ENCODE assay signal across 9 mouse cellular contexts in genomic region chr12:104440087-104440760, GRCm38 (mm10). TPM values are rescaled to one million over a fixed set of nuclear protein-coding genes. Genes with fewer than 3 reads are reported as not detected.
DNase-seq lines count a peak whose midpoint lies in the region; ATAC-seq lines count a peak whose summit lies in the region.
"Had no signal": no experiment of that assay in that cellular context is flagged by ENCODE, and none has a peak within 500 bp of the region (broad histone marks: within the 10 kb centered on the region; RNA-seq: fewer than 3 reads in every experiment).

No protein-coding gene starts in this region.

- DNase-seq in R1 (ENCODE audit: low read depth, low spot score), result peak; percentile 83
- DNase-seq in cerebellum, adult 9-11 months, result peak; percentile 75
- DNase-seq in frontal cortex, postnatal 10 days (ENCODE audit: low spot score in 2 of 2), result peak; percentile 67 to 86
- peak; percentile 95 for DNase-seq in hindbrain, embryonic 11.5 days (ENCODE audit: low spot score)
- peak; percentile 84 for DNase-seq in layer of hippocampus, adult 9-10 months (ENCODE audit: low spot score)
- peak; percentile 86 for DNase-seq in lung, postnatal 14 days
- DNase-seq in right cerebral cortex, adult 2 months (ENCODE audit: low spot score in 2 of 2), result peak; percentile 93 to 95
- peak; percentile 80 for DNase-seq in urinary bladder, postnatal 25 days (ENCODE audit: low spot score)

- H3K4me3 ChIP-seq in hindbrain, embryonic 11.5 days (ENCODE audit: low read depth, low read length), result no peak overlapping the region

- no peaks in the 10 kb centered on the region for H3K36me3 ChIP-seq in hindbrain, embryonic 11.5 days (ENCODE audit: control insufficient read depth, insufficient read depth, low read length)

- H3K4me2 ChIP-seq in hindbrain, embryonic 11.5 days (replicated peaks; ENCODE audit: low read depth, low read length), result no peak overlapping the region

- WGBS in hindbrain, embryonic 11.5 days, result 11% methylated on average over 22 of the region's 22 CpGs

- H3K9ac ChIP-seq in hindbrain, embryonic 11.5 days (ENCODE audit: low read depth, low read length), result no peak overlapping the region; the same call in 1 of the 2 replicates

- no peaks in the 10 kb centered on the region for H3K9me3 ChIP-seq in hindbrain, embryonic 11.5 days (ENCODE audit: control insufficient read depth, low read length)

- H3K27me3 ChIP-seq in hindbrain, embryonic 11.5 days (ENCODE audit: control insufficient read depth, insufficient read depth, low read length), result 0 out of 2 replicates have a peak, but pooled peaks cover 2% of the 10 kb centered on the region

- ATAC-seq in hindbrain, embryonic 11.5 days (ENCODE audit: low FRiP score), result peak; percentile 30; the same call in 1 of the 2 replicates

- H3K4me1 ChIP-seq in hindbrain, embryonic 11.5 days (replicated peaks; ENCODE audit: control insufficient read depth, insufficient read depth, low read length), result no peaks in the 10 kb centered on the region

- no peak overlapping the region for H3K27ac ChIP-seq in hindbrain, embryonic 11.5 days (ENCODE audit: low read depth, low read length)
- H3K27ac ChIP-seq: macrophage had no signal

RNA-seq across cellular contexts. Expression of gene Gsc, which starts 32.9 kb away (rescaled TPM):
- polyA plus RNA-seq in hindbrain, embryonic 11.5 days (2014; fragmentation: Nextera tagmentation; extraction: Ambion mirVana), result 0.48 and 0.85 TPM in 2 replicates
- polyA plus RNA-seq: macrophage had no signal

RNA-seq across cellular contexts. Expression of gene Serpina3n, which starts 33.7 kb away (rescaled TPM):
- polyA plus RNA-seq in hindbrain, embryonic 11.5 days (2014; fragmentation: Nextera tagmentation; extraction: Ambion mirVana), result 0.08 TPM in 1 of 2 replicates, not detected in the other
- polyA plus RNA-seq: macrophage had no signal
